Mouse (Mus musculus) embryo, embryonic 11 days (tissue): ENCODE results near the gene Polr2g.
A peak's percentile ranks its signal among the peaks of the same experiment; 100 is the strongest.

Experiments used
- DNase-seq: peaks from one replicate; pipeline ENCODE4 v3.0.0-alpha.2; 2015

Gene Polr2g

DNA sequence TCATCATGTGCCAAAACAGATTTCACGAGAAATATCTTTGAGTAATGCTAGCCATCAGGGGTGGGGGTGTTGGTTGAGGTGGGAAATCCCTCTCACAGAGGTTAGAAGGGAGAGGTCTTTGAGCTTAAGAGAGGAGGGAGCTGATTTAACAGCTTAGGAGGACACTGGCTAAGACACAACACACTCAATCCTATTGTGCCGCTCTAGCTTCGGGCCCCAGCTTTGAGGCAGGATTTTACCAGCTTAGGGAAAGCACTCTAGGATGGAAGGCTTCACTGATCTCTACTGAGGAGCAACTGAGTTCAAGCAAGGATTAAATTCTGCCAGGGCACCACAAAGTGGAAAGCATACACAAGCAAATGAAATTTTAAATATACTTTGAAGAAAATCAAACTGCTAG is 18.6 kb upstream of the Polr2g start:
- no peak for DNase-seq

DNA sequence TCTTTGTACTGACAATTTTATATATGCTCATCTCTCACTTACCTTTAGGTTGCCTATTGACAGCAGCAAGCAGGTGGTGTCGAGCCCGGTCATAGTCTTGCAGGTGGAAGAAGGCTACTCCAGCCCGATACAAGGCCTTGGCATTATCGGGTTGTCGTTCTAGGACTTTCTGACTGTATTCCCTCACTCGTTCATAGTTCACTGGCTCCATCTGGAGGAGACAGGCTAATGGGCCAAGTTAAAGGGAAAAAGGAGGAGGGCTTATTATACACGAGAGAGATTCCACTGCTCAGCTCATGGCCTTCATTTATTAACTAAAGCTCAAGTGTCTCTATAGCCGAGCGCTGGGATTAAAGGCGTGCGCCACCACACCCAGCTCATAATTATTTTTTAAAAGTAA is 17.4 kb upstream of the Polr2g start:
- no peak for DNase-seq

DNA sequence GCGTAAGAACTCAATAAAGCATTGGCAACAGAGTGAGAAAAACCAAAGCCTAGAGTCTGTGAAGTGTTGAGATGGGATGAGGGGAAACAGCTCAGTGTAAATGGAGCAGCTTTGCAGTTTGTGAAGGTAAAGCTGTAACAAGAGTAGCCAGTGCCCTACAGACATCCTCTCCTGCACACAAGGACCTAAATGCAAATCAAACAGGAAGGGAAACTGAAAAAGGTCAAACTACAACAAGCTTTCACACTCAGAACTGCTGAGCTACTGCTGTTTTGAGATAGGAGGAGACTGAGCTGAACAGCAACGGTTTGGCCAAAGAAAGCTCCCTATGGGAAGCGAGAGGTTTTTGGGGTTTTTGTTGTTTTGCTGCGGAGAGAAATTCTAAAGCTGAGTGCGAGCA is 8.4 kb upstream of the Polr2g start:
- no peak for DNase-seq

DNA sequence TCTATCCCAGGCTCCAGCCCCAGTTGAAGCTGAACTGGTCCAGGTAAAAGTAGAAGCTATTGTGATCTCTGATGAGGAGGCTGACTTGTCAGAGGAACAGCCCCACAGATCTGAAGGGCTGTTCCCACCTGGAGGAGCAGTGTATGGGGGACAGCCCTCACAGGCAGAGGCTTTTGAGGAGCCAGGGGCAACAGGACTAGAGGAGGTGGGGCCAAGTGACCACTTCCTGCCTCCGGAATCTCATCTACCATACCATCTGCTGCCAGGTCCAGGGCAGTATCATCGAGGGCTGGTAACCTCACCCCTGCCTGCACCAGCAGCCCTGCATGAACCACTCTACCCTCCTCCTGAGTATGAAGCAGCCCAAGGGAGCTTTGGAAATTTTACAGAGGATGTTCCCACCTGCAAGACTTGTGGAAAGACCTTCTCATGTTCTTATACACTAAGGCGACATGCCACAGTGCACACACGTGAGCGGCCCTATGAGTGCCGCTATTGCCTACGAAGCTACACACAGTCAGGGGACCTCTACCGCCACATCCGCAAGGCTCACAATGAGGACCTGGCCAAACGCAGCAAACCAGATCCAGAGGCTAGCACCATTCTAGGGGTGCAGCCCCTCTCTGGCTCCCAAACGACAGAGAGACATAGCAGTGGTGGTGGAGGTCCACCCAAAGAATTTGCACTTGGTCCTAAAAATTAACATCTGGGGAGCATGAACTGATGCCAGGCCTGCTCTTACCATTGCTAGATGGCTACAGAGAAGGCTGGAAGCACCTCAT is 5.7 kb upstream of the Polr2g start:
- DNase-seq: no peak

DNA sequence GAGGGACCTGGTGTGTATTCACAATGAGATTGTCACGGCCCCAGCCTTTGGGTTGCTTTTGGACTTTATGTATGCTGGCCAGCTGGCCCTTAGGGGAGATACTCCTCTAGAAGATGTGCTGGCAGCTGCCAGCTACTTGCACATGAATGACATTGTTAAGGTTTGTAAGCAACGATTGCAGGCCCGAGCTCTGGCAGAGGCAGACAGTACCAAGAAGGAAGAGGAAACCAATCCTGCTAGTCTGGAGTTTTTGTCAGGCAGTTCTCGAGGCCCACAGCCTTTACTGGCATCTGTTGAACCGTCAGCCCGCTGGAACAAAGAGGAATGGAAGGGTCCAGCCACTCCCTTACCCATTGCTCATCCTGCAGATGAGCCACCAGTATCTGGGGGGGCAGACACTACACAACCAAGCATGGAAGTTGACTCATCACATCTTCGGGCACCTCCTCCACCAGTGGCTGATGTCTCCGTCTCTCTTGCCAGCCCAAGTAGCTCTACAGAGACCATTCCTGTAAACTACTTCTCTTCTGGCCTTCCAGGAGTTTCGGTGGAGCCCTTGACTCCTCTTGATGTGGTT is 4.9 kb upstream of the Polr2g start:
- no peak for DNase-seq

DNA sequence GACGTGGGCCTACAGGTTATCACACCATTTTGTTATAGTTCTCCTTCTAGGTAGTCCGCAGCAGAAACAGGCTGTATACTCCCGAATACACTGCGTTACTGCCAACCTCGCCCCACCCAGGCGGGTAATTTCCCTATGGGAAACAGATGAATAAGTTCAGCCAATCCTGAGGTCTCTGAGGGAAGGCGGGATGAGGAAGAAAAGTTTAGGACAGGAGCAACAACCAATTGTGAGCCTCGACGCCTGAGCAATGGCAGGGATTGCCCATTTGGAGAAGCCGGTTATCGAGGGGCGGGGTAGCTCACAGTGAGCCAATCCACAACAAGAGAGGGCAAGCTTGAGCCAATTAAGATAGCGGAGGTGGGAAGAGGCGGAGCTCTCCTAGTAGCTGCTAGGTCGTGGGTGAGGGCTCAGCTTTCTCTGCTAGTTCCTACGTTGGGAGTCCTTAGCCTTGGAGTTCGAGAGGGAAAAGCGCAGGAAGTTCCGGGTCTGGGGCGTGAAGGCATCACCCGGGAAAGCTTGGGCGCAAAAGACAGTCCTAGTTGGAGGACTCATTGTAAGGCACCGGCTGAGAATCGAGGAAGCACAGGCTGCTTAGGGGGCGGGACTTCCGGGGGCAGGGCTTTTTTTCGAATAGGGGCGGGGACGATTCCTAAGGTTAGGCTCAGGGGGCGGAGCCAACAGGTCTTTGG is 3.9 kb upstream of the Polr2g start, which contains the start of gene Zbtb3:
TSS of gene Zbtb3 (plus strand) at position 426 of the 692 bp plus-strand sequence.
- DNase-seq: peak; percentile 97

DNA sequence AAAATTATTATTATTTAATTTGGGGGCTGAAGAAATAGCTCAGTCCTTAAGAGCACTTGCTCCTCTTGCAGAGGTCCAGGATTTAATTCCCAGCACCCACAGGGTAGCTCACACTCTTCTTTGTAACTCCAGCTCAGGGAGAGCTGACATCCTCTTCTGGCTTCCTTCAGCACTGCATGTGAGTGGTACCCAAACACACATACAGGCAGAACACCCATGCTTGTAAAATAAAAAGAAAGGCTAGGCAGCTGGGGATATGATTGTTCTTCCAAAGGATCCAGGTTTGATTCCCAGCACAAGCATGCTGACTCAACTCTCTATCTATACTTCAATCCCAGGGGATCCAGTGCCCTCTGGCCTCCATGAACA is 554 bp upstream of the Polr2g start:
- DNase-seq: no peak

DNA sequence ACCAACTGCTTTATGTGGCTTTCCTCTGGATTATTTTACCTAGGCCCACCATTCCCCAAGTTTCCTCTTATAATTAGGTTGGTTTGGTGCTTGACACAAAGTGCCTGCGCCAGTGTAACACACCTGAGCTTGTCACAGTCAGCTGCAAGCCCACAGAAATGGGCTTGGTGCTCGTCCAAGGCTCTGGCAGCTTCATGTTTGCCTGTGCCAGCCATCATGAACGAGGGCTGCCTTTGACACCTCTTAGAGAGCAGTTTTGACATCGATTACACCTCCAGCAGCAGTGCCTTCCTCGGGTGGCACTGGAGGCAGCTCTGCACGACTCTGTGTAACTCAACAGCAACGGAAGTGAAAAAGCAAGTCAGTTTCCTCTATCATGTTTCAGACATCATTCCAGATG is 8.2 kb downstream of the Polr2g start:
- DNase-seq: no peak

DNA sequence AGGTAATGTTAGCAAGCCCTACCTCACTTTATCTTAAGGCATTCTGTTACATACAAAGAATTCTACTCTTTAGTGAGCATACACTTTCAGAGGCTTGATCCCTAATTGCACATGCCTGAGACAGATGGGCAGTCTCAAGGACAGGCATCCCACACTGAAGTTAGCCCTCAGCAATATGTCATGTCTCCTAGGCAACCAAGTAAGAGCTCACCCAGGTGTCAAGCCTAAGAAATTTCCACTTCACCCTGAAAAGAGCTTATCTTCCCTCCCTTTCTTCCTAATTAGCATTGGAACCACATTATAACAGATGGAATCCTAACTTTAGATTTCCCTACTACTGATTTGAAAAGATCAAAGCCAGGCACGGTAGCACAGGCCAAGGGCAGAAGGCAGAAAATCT is 9.2 kb downstream of the Polr2g start:
- no peak for DNase-seq

DNA sequence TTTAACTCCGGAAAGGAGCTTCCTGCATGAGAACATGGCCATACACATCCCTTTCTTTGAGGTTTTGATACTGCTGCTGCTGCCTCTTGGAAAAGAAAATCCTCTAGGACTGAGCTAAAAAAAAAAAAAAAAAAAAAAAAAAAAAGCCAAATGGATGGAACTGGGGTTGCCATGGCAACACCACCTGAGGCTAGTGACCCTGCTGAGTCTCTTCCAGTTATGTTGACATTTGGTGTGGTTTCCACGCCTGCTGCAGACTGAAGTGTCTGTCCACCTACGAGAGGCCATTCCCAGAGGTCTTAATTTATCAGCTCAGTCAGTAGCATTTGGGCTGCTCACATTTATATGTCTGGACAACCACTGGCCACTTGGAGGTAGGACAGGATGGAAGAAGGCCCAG is 9.9 kb downstream of the Polr2g start:
- peak; percentile 41 for DNase-seq

DNA sequence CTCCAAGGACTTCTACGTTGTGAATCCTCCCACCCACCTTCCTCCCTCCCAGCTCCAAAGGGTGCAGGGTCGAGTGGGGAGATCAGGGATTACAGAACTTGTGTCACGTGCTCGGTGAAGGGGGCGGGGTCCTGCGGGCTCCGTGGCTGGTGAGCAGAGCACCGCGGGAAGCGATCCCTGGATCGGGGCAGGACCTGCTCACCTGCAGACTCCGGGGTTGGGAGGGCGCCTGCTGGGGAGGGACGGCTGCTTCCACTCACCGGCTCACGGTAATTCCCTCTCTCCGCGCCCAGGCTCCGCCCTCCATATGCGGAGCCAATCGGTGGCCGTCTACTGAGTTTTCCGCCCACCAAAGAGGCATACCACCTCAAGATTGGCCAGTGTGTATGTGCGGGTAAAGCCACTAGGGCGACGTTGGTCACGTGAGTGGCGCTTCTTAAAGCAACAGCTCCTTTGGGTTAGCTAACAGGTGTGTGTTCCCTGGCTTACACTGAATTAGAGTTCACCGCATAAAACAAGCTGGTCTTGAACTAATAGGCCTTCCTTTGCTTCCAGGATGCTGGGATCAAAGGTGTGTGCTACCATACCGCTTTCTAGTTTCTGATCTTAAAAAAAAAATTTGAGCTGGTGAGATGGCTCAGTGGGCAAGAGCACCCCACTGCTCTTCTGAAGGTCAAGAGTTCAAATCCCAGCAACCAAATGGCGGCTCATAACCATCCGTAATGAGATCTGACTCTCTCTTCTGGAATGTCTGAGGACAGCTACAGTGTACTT is 12.2 kb downstream of the Polr2g start, which contains the start of gene Taf6l:
TSS of gene Taf6l (minus strand) at position 410 of the 774 bp plus-strand sequence.
- DNase-seq: peak; percentile 96

DNA sequence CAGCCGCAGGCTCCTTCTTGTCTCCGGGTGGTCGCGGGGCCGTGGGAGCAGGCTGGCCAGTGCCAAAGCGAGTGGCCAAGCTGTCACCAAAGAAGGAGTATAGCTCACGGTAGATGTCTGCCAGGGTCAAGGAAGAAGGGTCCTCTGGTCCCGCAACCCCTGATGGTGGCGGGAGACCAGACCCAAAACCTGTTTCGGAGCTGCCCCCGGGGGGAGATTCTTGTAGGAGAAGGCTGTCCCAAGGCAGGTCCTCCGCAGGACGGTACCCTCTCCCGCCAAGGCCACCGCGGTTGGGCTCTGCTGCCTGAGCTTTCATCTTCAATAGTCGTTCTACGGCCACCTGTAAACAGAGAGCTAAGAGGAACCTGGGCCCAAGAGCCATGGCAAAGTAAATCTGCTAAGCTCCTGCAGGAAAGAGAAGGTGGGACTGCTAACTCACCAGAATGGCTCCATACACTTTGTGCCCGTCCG is 23.4 kb downstream of the Polr2g start:
- DNase-seq: no peak

DNA sequence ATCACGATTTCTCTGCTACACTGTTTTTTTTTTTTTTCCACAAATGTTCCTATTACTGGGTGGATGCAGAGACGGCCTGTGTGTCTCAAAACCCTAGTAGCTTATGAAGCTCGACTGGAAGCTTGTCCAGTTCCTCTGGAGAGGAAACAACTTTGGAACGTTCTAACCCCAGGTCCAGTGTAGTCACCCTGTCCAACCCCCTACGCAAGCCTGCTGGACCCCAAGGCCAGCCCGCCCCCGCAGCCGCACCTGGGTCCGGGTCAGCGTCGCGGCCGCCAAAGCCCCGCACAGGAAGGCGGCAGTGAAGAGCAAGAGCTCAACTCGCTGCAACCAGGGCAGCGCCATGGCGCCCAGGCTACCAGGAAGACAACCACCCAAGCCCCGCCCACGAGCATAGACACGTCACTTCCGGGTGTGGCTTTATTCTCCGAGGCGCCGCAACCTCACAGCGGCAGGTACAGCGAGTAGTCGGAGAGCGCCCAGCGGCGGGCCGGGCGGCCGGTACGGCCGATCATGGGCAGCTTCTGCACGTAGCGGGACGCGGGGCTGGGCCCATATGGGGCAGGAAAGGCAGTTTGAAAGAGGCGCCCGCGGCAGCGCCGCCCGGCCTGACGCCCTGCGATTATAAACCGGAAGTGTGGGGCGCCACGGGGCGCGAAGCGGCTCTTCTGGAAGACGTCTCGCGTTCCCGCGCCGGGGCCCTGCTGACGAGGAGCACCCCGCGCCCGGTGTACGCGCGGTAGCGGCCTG is 24.1 kb downstream of the Polr2g start, which contains the start of gene Tmem179b:
TSS of gene Tmem179b (minus strand) at position 382 of the 750 bp plus-strand sequence.
- peak; percentile 97 for DNase-seq

DNA sequence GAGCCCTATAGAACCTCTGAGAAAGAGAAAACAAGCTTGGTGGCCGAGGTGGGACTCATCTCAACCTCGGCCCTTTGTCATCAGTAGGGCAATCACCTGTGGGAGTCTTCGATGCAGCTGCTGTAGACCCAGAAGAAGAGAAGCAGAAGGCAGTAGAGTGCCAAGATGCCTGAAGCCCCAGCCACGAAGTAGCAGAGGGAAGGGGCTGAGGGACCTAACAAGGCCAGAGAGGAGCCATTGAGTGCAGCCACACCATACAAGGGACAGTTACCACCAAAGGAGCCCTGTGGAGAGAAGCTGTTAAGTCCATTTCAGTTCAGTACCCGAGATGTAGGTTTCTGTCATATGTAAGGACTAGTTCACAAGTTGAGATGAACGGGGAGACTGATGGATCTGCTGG is 25.0 kb downstream of the Polr2g start:
- DNase-seq: no peak

DNA sequence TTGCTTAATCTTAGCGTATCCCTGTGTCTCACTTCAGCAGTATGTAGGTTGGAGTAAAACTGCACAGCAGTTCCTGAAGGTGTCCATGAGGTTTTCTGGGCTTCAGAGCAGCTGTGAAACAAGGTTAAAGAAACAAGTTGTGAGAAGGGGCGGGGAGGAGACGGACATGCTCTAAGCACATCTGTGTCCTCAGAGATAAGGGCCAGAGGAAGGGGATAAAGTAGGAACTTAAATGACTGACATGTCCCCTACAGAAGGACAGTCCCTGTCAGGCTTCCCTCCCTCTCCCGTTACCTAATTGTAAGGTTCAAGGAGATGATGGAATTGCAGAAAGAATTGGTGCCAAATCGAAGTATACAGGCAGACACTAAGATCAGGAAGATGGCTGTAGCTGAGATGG is 25.4 kb downstream of the Polr2g start:
- no peak for DNase-seq

DNA sequence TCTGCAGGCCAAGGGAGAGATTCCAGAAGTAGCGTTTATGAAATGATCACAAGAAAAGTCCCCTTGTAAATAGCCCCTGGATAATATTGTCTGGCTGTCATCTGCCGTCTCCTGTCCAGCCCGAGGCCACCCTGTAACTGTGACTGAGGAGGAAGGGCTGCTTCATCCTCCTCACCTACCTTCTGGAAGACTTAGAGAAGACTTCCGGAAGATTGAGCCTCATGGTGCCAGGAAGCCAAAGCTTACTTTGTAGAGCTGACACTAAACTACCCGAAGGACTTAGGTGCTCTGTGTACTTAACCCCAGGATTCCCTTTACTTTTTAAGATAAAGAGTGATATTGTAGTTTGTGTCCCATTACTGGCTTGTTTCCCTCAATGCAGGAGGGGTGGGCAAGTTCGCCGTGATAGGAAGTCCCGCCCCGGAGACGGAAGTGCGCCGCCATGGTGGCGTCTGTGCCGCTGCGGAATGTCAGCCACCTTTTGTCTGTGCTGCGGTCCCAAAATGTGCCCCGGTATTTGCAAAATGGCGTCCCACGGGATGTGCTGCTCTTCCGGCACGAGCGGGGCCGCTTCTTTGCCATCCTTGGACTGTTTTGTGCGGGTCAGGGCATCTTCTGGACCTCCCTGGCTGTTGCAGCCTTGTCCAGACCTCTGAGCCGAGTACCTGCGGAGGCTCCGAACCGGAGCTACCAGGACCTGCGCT is 27.7 kb downstream of the Polr2g start, which contains the start of gene Tmem223:
TSS of gene Tmem223 (plus strand) at position 430 of the 704 bp plus-strand sequence.
- DNase-seq: peak; percentile 87

DNA sequence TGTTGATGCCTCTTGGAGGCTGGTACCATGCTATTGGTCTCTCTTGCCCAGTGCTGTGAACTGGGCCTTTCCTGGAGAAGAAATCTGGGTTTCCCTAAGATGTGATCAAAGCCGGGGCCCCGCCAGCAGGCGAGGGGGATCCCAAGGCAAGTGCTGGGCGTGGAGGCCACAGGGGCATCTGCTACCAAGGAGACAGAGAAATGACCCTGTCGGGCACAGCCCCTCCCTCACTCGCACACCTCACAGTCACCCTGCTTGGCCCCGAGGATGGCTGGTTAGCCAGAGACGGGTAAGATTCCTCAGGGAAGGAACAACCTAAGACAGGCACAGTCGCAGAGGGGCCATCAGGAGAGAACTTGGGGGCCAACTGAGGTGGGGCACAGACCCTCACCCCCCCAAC is 32.8 kb downstream of the Polr2g start:
- DNase-seq: no peak

DNA sequence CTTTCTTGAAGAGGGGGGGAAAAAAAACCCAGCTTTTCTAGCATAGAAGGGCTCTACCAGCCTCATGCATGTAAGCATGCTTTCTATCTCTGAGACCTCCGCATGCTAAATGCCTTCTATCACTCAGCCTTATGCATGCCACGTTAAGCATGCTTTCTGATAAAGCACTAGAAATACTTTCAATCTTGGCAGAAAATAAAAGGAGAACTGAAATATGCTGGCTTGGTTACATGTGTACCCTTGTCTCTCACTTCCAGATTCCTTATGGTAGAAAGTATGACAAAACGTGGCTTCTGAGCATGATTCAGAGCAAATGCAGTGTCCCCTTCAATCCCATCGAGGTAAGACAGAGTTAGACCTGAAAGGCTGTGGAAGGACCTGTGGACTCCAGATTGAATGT is 35.1 kb downstream of the Polr2g start:
- DNase-seq: no peak

DNA sequence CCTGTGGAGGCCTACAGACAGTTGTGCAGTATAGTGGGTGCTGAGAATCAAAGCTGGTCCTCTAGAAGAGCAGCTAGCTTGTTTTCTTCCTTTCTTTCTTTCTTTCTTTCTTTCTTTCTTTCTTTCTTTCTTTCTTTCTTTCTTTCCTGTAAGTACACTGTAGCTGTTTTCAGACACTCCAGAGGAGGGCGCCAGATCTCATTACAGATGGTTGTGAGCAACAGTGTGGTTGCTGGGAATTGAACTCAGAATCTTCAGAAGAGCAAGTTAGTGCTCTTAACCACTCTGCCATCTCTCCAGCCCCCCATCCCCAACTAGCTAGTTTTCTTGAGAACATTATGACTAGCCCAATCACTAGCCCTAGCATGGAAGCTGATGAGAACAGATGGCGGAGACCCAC is 37.6 kb downstream of the Polr2g start:
- no peak for DNase-seq

DNA sequence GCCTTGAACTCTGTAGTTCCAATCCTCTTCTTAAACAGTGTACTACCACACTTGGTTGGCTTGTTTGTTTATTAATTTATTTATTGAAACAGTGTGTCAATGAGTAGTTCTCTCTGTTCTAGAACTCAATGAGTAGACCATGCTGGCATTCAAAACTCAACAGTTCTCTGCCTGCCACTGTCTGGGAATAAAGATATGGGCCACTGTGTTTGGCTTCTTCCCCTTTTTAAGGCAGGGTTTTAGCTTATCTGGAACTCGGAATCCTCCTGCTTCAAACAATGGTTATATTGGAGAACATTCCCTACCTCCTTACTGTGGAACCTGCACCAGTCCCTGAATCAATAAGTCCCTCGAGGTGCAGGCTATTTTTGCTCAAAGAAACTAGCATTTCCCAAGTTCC is 39.5 kb downstream of the Polr2g start:
- DNase-seq: no peak

DNA sequence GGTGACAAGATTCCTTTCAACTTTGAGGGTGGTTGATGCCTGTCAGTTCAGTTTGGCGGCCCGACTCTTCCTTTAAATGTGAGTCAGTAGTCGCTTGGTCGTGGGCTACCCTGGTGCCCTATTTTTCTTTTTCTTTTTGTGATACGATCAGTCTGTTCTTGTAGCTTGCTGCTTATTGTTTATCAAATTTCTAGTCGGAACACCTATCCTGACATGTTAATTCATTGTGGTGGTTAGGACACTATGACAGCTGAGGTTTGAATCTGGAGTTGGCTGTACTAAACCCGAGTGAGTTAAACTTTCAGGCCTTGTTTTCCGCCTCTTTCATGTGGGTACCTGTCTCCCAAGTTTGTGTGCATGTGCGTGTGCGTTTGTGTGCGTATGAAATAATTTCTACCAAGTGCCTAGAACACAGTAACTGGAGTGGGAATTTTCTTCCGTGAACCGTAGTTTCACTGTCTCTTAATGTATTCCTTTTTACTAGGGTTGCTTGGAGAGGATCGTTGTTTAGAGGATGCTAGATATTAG is 40.8 kb downstream of the Polr2g start:
- DNase-seq: no peak
